Mouse (Mus musculus): ENCODE results near the gene Tmem39a. TPM values are rescaled to one million over a fixed set of nuclear protein-coding genes. Genes with fewer than 3 reads are reported as not detected.

Tmem39a gene
- polyA plus RNA-seq, 1 experiment: 143 TPM

DNA sequence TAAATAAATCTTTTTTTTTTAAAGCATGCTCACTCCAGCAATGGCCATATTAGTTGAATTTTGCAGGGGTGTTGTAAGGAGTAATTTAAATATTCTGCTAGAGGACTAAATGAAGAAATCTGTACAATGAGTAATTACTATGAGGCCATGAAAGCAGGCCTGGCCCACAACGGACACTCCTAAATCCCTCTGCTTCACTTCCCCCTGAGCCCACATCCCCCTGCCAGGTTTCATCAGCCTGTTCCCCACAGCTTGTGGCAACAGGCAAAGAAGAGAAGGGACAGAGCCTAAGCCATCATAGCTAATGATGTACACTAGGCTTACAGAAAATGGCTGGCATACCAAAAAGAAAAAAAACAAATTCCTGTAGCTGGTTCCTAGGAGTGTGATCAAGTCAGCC lies 10.5 kb upstream of the Tmem39a start:
- no peak overlapping the region for H3K27ac ChIP-seq (ENCODE audit: insufficient read depth, low read length)
- TF ChIP-seq CTCF (IDR thresholded peaks at IDR 0.05; ENCODE audit: borderline replicate concordance, insufficient read depth, low read length) (no peak), POLR2A (IDR thresholded peaks at IDR 0.05; ENCODE audit: low read depth, low read length) (no peak)
- H3K4me3 ChIP-seq (ENCODE audit: insufficient read depth, low read length): no peak overlapping the region
- no peaks in the 10 kb centered on the region; the same call in 1 of the 2 replicates for H3K4me1 ChIP-seq (ENCODE audit: control insufficient read depth, insufficient read depth, low read length)

DNA sequence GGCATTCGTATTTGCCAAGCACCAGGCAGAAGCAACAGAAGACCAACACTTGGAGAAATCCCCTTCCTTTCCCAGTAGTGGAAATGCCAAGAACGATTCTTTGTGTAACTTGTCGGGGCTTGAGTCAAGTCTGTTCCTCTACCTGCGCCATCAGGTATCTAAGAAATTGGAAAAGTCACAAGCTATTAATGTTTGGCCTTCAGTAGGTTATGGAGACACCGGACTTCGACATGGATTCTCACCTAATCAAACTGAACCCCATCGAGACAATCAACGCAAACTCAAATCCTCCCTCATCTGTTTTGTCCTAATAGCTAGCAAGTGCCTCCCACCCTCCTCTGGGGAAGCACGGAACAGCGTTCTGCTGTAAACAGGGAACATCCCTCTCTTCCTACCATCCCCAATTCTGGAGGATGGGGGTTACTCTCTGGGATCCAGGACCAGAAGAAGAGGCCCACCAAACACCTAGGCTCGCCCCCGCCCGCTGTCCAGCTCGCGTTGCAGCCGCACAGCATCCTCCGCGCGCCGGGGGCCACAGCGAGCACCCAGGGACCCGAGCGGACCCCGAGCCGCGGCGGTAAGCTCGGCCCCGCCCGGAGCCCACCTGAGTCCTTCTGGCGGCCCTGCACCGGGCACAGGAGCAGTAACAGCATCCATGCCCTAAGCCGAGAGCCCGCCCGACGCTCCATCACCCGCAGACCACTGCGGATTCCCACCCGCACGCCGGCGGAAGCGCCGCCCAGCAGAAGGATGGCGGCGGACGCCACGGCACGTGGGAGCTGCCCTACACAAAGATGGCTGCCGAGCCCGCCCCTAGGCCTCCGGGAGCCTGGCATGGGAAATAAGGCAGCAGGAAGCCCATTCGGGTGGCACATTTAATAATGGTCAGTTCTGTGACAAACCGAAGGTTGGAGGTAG lies 8.8 kb upstream of the Tmem39a start, which contains the start of gene Poglut1:
TSS of gene Poglut1 (minus strand) at position 780 of the 918 bp plus-strand sequence.
- TF ChIP-seq POLR2A (IDR thresholded peaks at IDR 0.05; ENCODE audit: low read depth, low read length) (peak; percentile 79), CTCF (IDR thresholded peaks at IDR 0.05; ENCODE audit: borderline replicate concordance, insufficient read depth, low read length) (no peak)
- Histone ChIP-seq H3K4me1 (ENCODE audit: control insufficient read depth, insufficient read depth, low read length) (no peaks in the 10 kb centered on the region; the same call in none of the 2 replicates), H3K27ac (ENCODE audit: insufficient read depth, low read length) (no peak within 1 kb of the TSS), H3K4me3 (ENCODE audit: insufficient read depth, low read length) (peak within 1 kb of the TSS; percentile 64)

DNA sequence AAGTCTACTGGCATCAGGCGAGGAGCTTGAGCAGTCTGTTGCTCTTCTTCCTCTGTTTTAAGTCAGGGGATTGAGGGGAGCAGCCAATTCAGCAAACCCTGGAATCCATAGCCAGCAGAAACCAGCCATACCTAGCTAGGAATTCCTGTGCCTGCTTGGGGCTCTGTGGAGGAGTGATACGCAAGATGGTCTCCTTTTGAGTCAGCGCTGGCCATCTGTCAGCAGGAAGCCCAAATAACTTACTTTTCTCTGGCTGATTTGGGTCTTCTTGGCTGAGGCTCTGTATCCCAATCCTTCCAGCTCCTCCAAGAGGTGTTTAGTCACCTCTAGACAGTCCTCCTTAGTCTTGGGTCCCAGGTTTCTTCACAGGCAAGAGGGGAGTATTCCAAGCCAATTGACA lies 2.5 kb upstream of the Tmem39a start:
- no peak for TF ChIP-seq CTCF (IDR thresholded peaks at IDR 0.05; ENCODE audit: borderline replicate concordance, insufficient read depth, low read length)
- no peak for TF ChIP-seq POLR2A (IDR thresholded peaks at IDR 0.05; ENCODE audit: low read depth, low read length)
- Histone ChIP-seq H3K4me3 (ENCODE audit: insufficient read depth, low read length) (no peak overlapping the region), H3K4me1 (ENCODE audit: control insufficient read depth, insufficient read depth, low read length) (no peaks in the 10 kb centered on the region; the same call in 1 of the 2 replicates), H3K27ac (ENCODE audit: insufficient read depth, low read length) (no peak overlapping the region)

DNA sequence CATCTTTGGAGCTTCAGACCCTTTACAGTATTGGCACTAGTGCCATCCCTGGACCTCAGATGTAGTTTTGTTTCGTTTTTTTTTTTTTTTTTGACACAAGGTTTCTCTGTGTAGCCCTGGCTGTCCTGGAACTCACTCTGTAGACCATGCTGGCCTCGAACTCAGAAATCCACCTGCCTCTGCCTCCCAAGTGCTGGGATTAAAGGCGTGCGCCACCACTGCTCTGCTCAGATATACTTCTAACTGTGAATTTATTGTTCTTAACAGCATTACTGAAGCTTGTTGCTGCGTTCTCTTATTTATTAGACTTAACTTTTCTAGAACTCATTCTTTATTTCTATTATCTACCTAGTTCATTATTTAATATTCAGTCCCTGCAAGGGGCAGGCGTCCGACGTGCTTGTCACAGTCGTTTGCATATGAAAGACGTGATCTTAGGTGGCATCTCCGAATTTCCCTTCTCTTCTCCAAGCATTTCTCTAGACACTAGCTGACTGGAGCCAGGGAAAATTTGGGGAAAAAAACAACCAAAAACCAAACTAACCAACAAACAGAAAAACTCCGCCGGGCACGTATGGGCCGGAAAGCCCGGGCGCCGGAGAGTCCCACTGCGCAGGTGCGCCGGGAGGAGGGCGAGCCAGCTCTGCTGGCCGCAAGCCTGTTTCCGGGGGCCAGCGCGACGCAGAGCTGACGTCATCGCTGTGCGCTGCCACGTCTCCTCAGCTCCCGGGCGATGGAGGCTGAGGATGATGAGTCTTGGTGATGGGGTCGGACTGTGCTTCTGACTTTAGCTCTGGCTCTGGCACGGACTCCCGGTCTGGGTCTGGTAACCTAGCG lies 3.9 kb downstream of the Tmem39a start:
- peak overlapping the region; percentile 38 for H3K27ac ChIP-seq (ENCODE audit: insufficient read depth, low read length)
- TF ChIP-seq POLR2A (IDR thresholded peaks at IDR 0.05; ENCODE audit: low read depth, low read length) (peak; percentile 98), CTCF (IDR thresholded peaks at IDR 0.05; ENCODE audit: borderline replicate concordance, insufficient read depth, low read length) (no peak)
- H3K4me1 ChIP-seq (ENCODE audit: control insufficient read depth, insufficient read depth, low read length): no peaks in the 10 kb centered on the region
- peak overlapping the region; percentile 97 for H3K4me3 ChIP-seq (ENCODE audit: insufficient read depth, low read length)

DNA sequence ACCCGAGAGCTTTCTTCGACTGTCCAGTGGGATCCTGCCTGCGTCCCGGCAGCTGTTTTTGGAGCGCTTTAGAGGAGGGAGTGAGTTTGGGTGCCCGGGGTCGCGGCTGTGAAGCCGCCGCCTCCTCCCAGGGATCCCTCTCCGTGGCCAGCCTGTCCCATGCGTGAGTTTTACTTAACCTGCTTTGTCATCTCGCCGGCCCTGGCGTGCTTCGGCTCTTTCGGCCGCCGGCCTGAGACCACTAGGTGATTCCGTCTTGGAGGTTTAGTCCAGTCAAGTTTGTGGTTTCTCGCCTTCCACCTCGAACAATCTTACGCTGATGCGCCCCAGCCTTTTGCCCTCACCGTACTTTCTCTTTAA lies 4.5 kb downstream of the Tmem39a start:
- TF ChIP-seq CTCF (IDR thresholded peaks at IDR 0.05; ENCODE audit: borderline replicate concordance, insufficient read depth, low read length) (no peak), POLR2A (IDR thresholded peaks at IDR 0.05; ENCODE audit: low read depth, low read length) (no peak)
- peaks cover 4% of the 10 kb centered on the region for H3K4me1 ChIP-seq (ENCODE audit: control insufficient read depth, insufficient read depth, low read length)
- peak overlapping the region; percentile 97 for H3K4me3 ChIP-seq (ENCODE audit: insufficient read depth, low read length)
- H3K27ac ChIP-seq (ENCODE audit: insufficient read depth, low read length): peak overlapping the region; percentile 37

DNA sequence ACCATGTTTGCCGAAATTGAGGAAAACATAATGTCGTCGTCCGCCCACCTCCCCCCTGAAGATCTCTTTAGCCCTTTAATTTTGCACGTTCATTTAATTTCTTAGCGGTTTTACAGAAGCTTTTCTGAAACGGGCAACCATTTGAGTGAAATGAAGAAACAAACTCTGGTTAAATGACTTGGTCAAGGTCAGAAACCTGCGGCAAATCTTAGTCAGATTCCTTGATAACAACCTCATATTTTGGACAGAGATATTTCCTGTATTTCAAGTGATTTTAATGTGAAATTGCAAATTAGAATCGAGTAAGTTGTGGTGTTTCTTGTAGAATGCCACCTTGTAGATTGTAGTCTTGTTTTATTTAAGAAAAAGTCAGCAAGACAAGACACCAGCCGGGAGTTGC lies 5.0 kb downstream of the Tmem39a start:
- Histone ChIP-seq H3K27ac (ENCODE audit: insufficient read depth, low read length) (0 out of 2 replicates have a peak overlapping the region, but pooled peaks have one; percentile 37), H3K4me3 (ENCODE audit: insufficient read depth, low read length) (peak overlapping the region; percentile 97), H3K4me1 (ENCODE audit: control insufficient read depth, insufficient read depth, low read length) (peaks cover 5% of the 10 kb centered on the region)
- no peak for TF ChIP-seq POLR2A (IDR thresholded peaks at IDR 0.05; ENCODE audit: low read depth, low read length)
- no peak for TF ChIP-seq CTCF (IDR thresholded peaks at IDR 0.05; ENCODE audit: borderline replicate concordance, insufficient read depth, low read length)

DNA sequence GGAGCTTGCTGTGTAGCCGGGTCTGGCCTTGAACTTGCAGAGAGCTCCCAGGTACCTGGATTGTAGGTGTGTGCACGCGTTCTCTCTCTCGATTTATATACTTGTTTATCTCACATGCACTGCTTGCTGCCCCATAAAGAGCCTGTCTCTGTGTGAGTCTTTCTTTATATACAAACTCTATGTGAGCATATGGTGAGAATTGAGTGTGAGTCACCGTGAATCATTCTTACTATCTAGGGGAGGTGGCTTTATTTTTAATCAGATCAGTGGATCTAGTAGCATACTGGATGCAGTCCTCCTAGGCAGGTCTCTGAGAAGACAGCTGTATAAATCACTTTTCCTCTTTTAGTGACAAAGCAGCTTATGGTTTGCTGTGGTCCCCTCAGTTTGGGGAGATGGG lies 9.7 kb downstream of the Tmem39a start:
- no peak for TF ChIP-seq POLR2A (IDR thresholded peaks at IDR 0.05; ENCODE audit: low read depth, low read length)
- Histone ChIP-seq H3K27ac (ENCODE audit: insufficient read depth, low read length) (no peak overlapping the region), H3K4me3 (ENCODE audit: insufficient read depth, low read length) (no peak overlapping the region), H3K4me1 (ENCODE audit: control insufficient read depth, insufficient read depth, low read length) (peaks cover 5% of the 10 kb centered on the region)

DNA sequence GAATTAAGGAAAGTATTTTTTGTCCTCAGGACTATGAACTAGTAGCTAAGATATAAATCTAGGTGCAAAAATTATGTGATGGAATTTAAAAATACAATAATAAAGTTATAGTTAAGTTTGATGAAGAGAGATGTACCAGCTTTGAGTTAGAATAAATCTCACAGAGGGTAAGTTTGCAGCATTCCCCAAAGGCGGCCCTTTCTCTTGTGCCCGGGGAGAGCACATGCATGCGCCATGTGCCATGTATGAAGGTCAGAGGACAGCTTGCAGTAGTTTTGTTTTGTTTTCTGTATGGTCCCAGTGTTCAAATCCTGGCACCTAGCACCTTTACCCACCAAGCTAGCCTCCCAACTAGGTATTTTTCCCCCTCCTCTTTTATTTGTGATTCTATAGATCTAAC lies 13.0 kb downstream of the Tmem39a start:
- H3K4me3 ChIP-seq (ENCODE audit: insufficient read depth, low read length): no peak overlapping the region
- H3K27ac ChIP-seq (ENCODE audit: insufficient read depth, low read length): no peak overlapping the region
- H3K4me1 ChIP-seq (ENCODE audit: control insufficient read depth, insufficient read depth, low read length): peaks cover 5% of the 10 kb centered on the region
- no peak for TF ChIP-seq POLR2A (IDR thresholded peaks at IDR 0.05; ENCODE audit: low read depth, low read length)
- TF ChIP-seq CTCF (IDR thresholded peaks at IDR 0.05; ENCODE audit: borderline replicate concordance, insufficient read depth, low read length): no peak

DNA sequence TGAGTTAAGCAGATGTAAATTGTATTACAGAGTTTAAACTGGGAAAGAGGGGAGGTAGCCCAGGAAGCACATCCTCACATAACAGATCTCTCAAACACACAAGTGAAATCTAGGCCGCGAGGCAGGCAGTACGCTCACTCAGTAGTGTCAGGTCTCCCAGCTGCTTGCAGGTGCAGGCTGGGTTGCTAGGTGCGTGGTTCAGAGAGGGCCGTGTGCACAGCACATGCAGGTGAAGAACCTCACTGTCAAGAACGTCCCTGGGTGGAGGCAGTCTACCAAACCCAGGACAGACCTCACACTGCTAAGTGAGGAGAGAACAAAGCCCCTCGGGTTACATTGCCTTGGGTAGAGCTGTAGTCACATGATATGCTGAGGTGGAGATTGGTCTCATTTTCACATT lies 26.3 kb downstream of the Tmem39a start:
- Histone ChIP-seq H3K4me1 (ENCODE audit: control insufficient read depth, insufficient read depth, low read length) (no peaks in the 10 kb centered on the region), H3K27ac (ENCODE audit: insufficient read depth, low read length) (no peak overlapping the region), H3K4me3 (ENCODE audit: insufficient read depth, low read length) (no peak overlapping the region)
- no peak for TF ChIP-seq CTCF (IDR thresholded peaks at IDR 0.05; ENCODE audit: borderline replicate concordance, insufficient read depth, low read length)
- TF ChIP-seq POLR2A (IDR thresholded peaks at IDR 0.05; ENCODE audit: low read depth, low read length): no peak
